Mouse (Mus musculus): Measurements from ENCODE around the gene Meis1. TPM values are rescaled to one million over a fixed set of nuclear protein-coding genes. Genes with fewer than 3 reads are reported as not detected.

Gene Meis1
- polyA plus RNA-seq, 1 experiment from 2014 or later: 178 TPM

GRCm38 (mm10) chr11:18867665-18868064 lies 151.1 kb downstream of the Meis1 start:
- Histone ChIP-seq H3K4me1 (replicated peaks; ENCODE audit: control insufficient read depth, insufficient read depth, low read length) (peaks cover 15% of the 10 kb centered on the region), H3K9me3 (ENCODE audit: control insufficient read depth, low read length) (0 out of 2 replicates have a peak, but pooled peaks cover 4% of the 10 kb centered on the region), H3K27me3 (ENCODE audit: control insufficient read depth, insufficient read depth, low read length) (0 out of 2 replicates have a peak, but pooled peaks cover 5% of the 10 kb centered on the region), H3K4me3 (replicated peaks; ENCODE audit: low read length) (no peak overlapping the region), H3K4me2 (replicated peaks) (no peak overlapping the region), H3K27ac (no peak overlapping the region), H3K9ac (no peak overlapping the region), H3K36me3 (replicated peaks; ENCODE audit: control insufficient read depth, insufficient read depth) (no peaks in the 10 kb centered on the region)
- ATAC-seq (ENCODE audit: low FRiP score): no peak
- 52% methylated on average over 2 of the region's 2 CpGs for WGBS
- DNase-seq (ENCODE audit: low spot score): no peak

- H3K4me2 ChIP-seq (replicated peaks): no peak overlapping the region
- WGBS: 58% methylated on average over 6 of the region's 6 CpGs
- H3K27ac ChIP-seq: no peak overlapping the region
- DNase-seq (ENCODE audit: low spot score) (no peak), ATAC-seq (ENCODE audit: low FRiP score) (no peak)
- H3K9me3 ChIP-seq (ENCODE audit: control insufficient read depth, low read length): 0 out of 2 replicates have a peak, but pooled peaks cover 4% of the 10 kb centered on the region
- H3K4me1 ChIP-seq (replicated peaks; ENCODE audit: control insufficient read depth, insufficient read depth, low read length): peaks cover 15% of the 10 kb centered on the region
- no peak overlapping the region for H3K9ac ChIP-seq
- 0 out of 2 replicates have a peak, but pooled peaks cover 5% of the 10 kb centered on the region for H3K27me3 ChIP-seq (ENCODE audit: control insufficient read depth, insufficient read depth, low read length)
- no peak overlapping the region for H3K4me3 ChIP-seq (replicated peaks; ENCODE audit: low read length)
- no peaks in the 10 kb centered on the region for H3K36me3 ChIP-seq (replicated peaks; ENCODE audit: control insufficient read depth, insufficient read depth)
Observed at GRCm38 (mm10) chr11:18866198-18866836, 152.5 kb downstream of the Meis1 start.

- no peak overlapping the region for H3K4me2 ChIP-seq (replicated peaks)
Observed at GRCm38 (mm10) chr11:18850772-18851171, 168.0 kb downstream of the Meis1 start.

GRCm38 (mm10) chr11:18847650-18848049 lies 171.1 kb downstream of the Meis1 start:
- Histone ChIP-seq H3K4me1 (replicated peaks; ENCODE audit: control insufficient read depth, insufficient read depth, low read length) (no peaks in the 10 kb centered on the region), H3K36me3 (replicated peaks; ENCODE audit: control insufficient read depth, insufficient read depth) (no peaks in the 10 kb centered on the region), H3K27me3 (ENCODE audit: control insufficient read depth, insufficient read depth, low read length) (no peaks in the 10 kb centered on the region), H3K4me2 (replicated peaks) (no peak overlapping the region), H3K9me3 (ENCODE audit: control insufficient read depth, low read length) (no peaks in the 10 kb centered on the region), H3K27ac (no peak overlapping the region), H3K9ac (no peak overlapping the region), H3K4me3 (replicated peaks; ENCODE audit: low read length) (no peak overlapping the region)
- WGBS: 89% methylated on average over 3 of the region's 3 CpGs
- DNase-seq (ENCODE audit: low spot score) (no peak), ATAC-seq (ENCODE audit: low FRiP score) (no peak)

More at GRCm38 (mm10) chr11:18850772-18851171, 168.0 kb downstream of the Meis1 start:
- H3K4me3 ChIP-seq (replicated peaks; ENCODE audit: low read length): no peak overlapping the region
- DNase-seq (ENCODE audit: low spot score) (no peak), ATAC-seq (ENCODE audit: low FRiP score) (no peak)
- H3K27ac ChIP-seq: no peak overlapping the region
- WGBS: 85% methylated on average over 4 of the region's 4 CpGs
- no peaks in the 10 kb centered on the region for H3K9me3 ChIP-seq (ENCODE audit: control insufficient read depth, low read length)
- H3K36me3 ChIP-seq (replicated peaks; ENCODE audit: control insufficient read depth, insufficient read depth): no peaks in the 10 kb centered on the region
- H3K4me1 ChIP-seq (replicated peaks; ENCODE audit: control insufficient read depth, insufficient read depth, low read length): no peaks in the 10 kb centered on the region
- no peaks in the 10 kb centered on the region for H3K27me3 ChIP-seq (ENCODE audit: control insufficient read depth, insufficient read depth, low read length)
- H3K9ac ChIP-seq: no peak overlapping the region

GRCm38 (mm10) chr11:18846472-18846871 lies 172.3 kb downstream of the Meis1 start:
- DNase-seq (ENCODE audit: low spot score): no peak
- Histone ChIP-seq H3K9me3 (ENCODE audit: control insufficient read depth, low read length) (no peaks in the 10 kb centered on the region), H3K36me3 (replicated peaks; ENCODE audit: control insufficient read depth, insufficient read depth) (no peaks in the 10 kb centered on the region), H3K9ac (no peak overlapping the region), H3K27me3 (ENCODE audit: control insufficient read depth, insufficient read depth, low read length) (no peaks in the 10 kb centered on the region), H3K27ac (no peak overlapping the region), H3K4me3 (replicated peaks; ENCODE audit: low read length) (no peak overlapping the region), H3K4me1 (replicated peaks; ENCODE audit: control insufficient read depth, insufficient read depth, low read length) (no peaks in the 10 kb centered on the region), H3K4me2 (replicated peaks) (no peak overlapping the region)
- ATAC-seq (ENCODE audit: low FRiP score): no peak
- 89% methylated on average over 4 of the region's 4 CpGs for WGBS

GRCm38 (mm10) chr11:18845900-18846299 lies 172.9 kb downstream of the Meis1 start:
- Histone ChIP-seq H3K9ac (no peak overlapping the region), H3K36me3 (replicated peaks; ENCODE audit: control insufficient read depth, insufficient read depth) (no peaks in the 10 kb centered on the region), H3K9me3 (ENCODE audit: control insufficient read depth, low read length) (no peaks in the 10 kb centered on the region), H3K4me1 (replicated peaks; ENCODE audit: control insufficient read depth, insufficient read depth, low read length) (no peaks in the 10 kb centered on the region), H3K4me3 (replicated peaks; ENCODE audit: low read length) (no peak overlapping the region), H3K27me3 (ENCODE audit: control insufficient read depth, insufficient read depth, low read length) (no peaks in the 10 kb centered on the region), H3K27ac (no peak overlapping the region), H3K4me2 (replicated peaks) (no peak overlapping the region)
- DNase-seq (ENCODE audit: low spot score): no peak
- no peak for ATAC-seq (ENCODE audit: low FRiP score)
- WGBS: 85% methylated on average over 3 of the region's 3 CpGs

GRCm38 (mm10) chr11:18845466-18845865 lies 173.3 kb downstream of the Meis1 start:
- H3K9me3 ChIP-seq (ENCODE audit: control insufficient read depth, low read length): no peaks in the 10 kb centered on the region
- ATAC-seq (ENCODE audit: low FRiP score): no peak
- no peak overlapping the region for H3K9ac ChIP-seq
- no peak overlapping the region for H3K4me3 ChIP-seq (replicated peaks; ENCODE audit: low read length)
- H3K4me2 ChIP-seq (replicated peaks): no peak overlapping the region
- H3K27ac ChIP-seq: no peak overlapping the region
- 88% methylated on average over 6 of the region's 6 CpGs for WGBS
- H3K36me3 ChIP-seq (replicated peaks; ENCODE audit: control insufficient read depth, insufficient read depth): no peaks in the 10 kb centered on the region
- H3K4me1 ChIP-seq (replicated peaks; ENCODE audit: control insufficient read depth, insufficient read depth, low read length): no peaks in the 10 kb centered on the region
- no peak for DNase-seq (ENCODE audit: low spot score)
- H3K27me3 ChIP-seq (ENCODE audit: control insufficient read depth, insufficient read depth, low read length): no peaks in the 10 kb centered on the region

- H3K9me3 ChIP-seq (ENCODE audit: control insufficient read depth, low read length): no peaks in the 10 kb centered on the region
- H3K4me3 ChIP-seq (replicated peaks; ENCODE audit: low read length): no peak overlapping the region
- no peaks in the 10 kb centered on the region for H3K4me1 ChIP-seq (replicated peaks; ENCODE audit: control insufficient read depth, insufficient read depth, low read length)
- no peaks in the 10 kb centered on the region for H3K36me3 ChIP-seq (replicated peaks; ENCODE audit: control insufficient read depth, insufficient read depth)
- no peak overlapping the region for H3K27ac ChIP-seq
- DNase-seq (ENCODE audit: low spot score) (no peak), ATAC-seq (ENCODE audit: low FRiP score) (no peak)
- H3K4me2 ChIP-seq (replicated peaks): no peak overlapping the region
- no peaks in the 10 kb centered on the region for H3K27me3 ChIP-seq (ENCODE audit: control insufficient read depth, insufficient read depth, low read length)
- H3K9ac ChIP-seq: no peak overlapping the region
Observed at GRCm38 (mm10) chr11:18830087-18830486, 188.7 kb downstream of the Meis1 start.
